Mouse (Mus musculus) liver, embryonic 16.5 days (tissue): ENCODE measurements around the gene Fam198b. TPM values are rescaled to one million over a fixed set of nuclear protein-coding genes. Genes with fewer than 3 reads are reported as not detected.

Source experiments
- ATAC-seq: fragments of 200-750 bp; cut with Nextera tagmentation; 2 replicates; pipeline ENCODE4 v1.8.0; 2017; ENCODE audit warnings: low read depth, mild to moderate bottlenecking, moderate number of reproducible peaks, moderate library complexity
- H3K27ac ChIP-seq: fragments of 300-500 bp; sonication (generic); 2 replicates; pipeline ENCODE4 v1.5.1; 2014; ENCODE audit warnings: mild to moderate bottlenecking, low read length
- H3K27me3 ChIP-seq: fragments of 300-500 bp; sonication (generic); 2 replicates; pipeline ENCODE4 v1.6.1; 2014; ENCODE audit warnings: low read depth, low read length, mixed read lengths; ENCODE audit not compliant: control insufficient read depth, insufficient read depth
- H3K36me3 ChIP-seq: fragments of 300-500 bp; sonication (generic); 2 replicates; pipeline ENCODE4 v1.6.1; 2014; ENCODE audit warnings: mild to moderate bottlenecking; ENCODE audit not compliant: control insufficient read depth, insufficient read depth
- H3K4me1 ChIP-seq: fragments of 300-500 bp; sonication (generic); 2 replicates; pipeline ENCODE4 v1.6.1; 2014; ENCODE audit warnings: low read depth, low read length, mixed read lengths; ENCODE audit not compliant: control insufficient read depth
- H3K4me2 ChIP-seq: fragments of 300-500 bp; sonication (generic); 2 replicates; pipeline ENCODE4 v1.6.1; 2014; ENCODE audit warnings: low read depth, low read length, mixed read lengths
- H3K4me3 ChIP-seq: fragments of 300-500 bp; sonication (generic); 2 replicates; pipeline ENCODE4 v1.5.1; 2014; ENCODE audit warnings: low read depth, mild to moderate bottlenecking, low read length
- H3K9ac ChIP-seq: fragments of 300-500 bp; sonication (generic); 2 replicates; pipeline ENCODE4 v1.6.1; 2014; ENCODE audit warnings: low read depth, low read length
- H3K9me3 ChIP-seq: fragments of 300-500 bp; sonication (generic); replicated peaks from 2 replicates; pipeline ENCODE4 v1.6.1; 2016; ENCODE audit warnings: low read length; ENCODE audit not compliant: control insufficient read depth
- WGBS: fragments of 180-500 bp; shearing (Covaris S2); extraction: QIAGEN DNeasy Blood & Tissue Kit; methylation state at CpG from one replicate; pipeline ENCODE4 v1.1.7; 2014; ENCODE audit not compliant: insufficient replicate concordance; 5-methylcytosine and 5-hydroxymethylcytosine counted together
- polyA plus RNA-seq: library from polyadenylated mRNA; unstranded; fragments of >200 nt; fragmentation: Nextera tagmentation; extraction: Ambion mirVana; gene quantifications from 2 replicates; pipeline ENCODE4 v1.2.1, GENCODE M21; 2015

The Fam198b gene
- polyA plus RNA-seq, 1 experiment from 2014 or later, result 0.83 TPM

DNA sequence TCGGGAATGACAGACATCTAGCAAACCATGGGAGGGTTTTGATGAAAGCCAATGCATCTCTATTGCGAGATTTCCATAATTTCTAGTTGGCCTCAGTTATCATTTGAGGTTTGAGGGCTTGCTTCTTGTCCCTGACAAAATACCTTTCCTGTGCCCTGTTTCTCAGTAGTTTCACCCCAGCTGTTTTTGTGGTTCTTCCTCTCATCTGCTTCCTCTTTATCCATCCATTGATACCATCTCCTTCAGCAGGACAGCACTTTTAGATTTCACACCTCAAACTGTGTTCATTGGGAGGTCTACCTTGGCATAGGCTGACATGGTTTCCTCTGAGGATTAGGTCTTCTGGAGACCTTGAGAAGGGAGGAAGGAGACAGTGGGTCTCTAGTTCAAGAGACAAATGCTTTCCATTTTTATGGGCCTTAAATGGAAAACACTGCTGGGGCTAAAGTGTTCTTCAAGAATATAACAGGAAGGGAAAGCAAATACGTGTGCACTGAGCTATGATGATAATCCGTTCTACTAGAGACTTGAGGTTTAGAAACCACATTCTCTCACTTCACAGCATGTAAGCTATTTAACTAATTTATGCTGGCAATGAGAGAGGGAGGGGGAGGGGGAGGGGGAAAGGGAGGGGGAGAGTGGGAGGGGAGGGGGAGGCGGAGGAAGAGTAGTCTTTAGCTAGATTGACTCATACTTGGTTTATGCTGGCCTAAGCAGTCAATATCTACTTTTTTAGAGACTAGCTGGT is 41.8 kb downstream of the Fam198b start:
- H3K9ac ChIP-seq, result no peak overlapping the region
- H3K9me3 ChIP-seq, result no peaks in the 10 kb centered on the region
- no peak for ATAC-seq
- H3K27ac ChIP-seq, result no peak overlapping the region
- no peaks in the 10 kb centered on the region for H3K27me3 ChIP-seq
- no peaks in the 10 kb centered on the region for H3K36me3 ChIP-seq
- WGBS, result 30% methylated on average over 5 of the region's 5 CpGs
- no peak overlapping the region for H3K4me3 ChIP-seq
- no peaks in the 10 kb centered on the region for H3K4me1 ChIP-seq
- H3K4me2 ChIP-seq, result no peak overlapping the region

GRCm38 (mm10) chr3:79927050-79927449 is 42.7 kb downstream of the Fam198b start:
- Histone ChIP-seq H3K4me1 (no peaks in the 10 kb centered on the region), H3K36me3 (no peaks in the 10 kb centered on the region), H3K9ac (no peak overlapping the region), H3K27ac (no peak overlapping the region), H3K4me2 (no peak overlapping the region), H3K9me3 (no peaks in the 10 kb centered on the region), H3K4me3 (no peak overlapping the region), H3K27me3 (no peaks in the 10 kb centered on the region)
- ATAC-seq, result no peak
- 49% methylated on average over 4 of the region's 4 CpGs for WGBS

DNA sequence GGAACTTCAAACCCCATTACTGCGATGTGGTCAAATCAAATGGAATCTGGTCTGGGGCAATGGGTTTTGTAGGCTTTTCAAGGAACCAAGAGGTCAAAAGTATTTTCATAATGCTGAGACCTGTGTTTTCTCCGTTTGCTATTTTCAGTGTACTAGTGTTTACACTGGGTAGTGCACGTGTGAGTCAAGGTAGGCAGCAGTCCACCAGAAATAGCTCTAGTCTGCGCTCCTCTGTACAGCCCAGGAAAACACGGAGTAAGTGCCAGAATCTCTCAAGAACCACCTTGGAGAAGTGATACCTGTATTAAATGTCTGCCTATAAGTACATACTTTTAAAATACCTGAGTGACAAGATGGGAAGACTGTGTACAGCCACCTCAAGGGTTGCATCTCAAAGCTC is 44.1 kb downstream of the Fam198b start:
- no peaks in the 10 kb centered on the region for H3K9me3 ChIP-seq
- ATAC-seq, result no peak

GRCm38 (mm10) chr3:79930141-79930744 is 45.9 kb downstream of the Fam198b start:
- no peak overlapping the region for H3K27ac ChIP-seq
- ATAC-seq, result no peak
- no peak overlapping the region for H3K9ac ChIP-seq
- no peak overlapping the region for H3K4me3 ChIP-seq
- H3K36me3 ChIP-seq, result no peaks in the 10 kb centered on the region
- no peaks in the 10 kb centered on the region for H3K27me3 ChIP-seq
- no peak overlapping the region for H3K4me2 ChIP-seq
- H3K9me3 ChIP-seq, result no peaks in the 10 kb centered on the region
- H3K4me1 ChIP-seq, result no peaks in the 10 kb centered on the region
- WGBS, result 62% methylated on average over 6 of the region's 7 CpGs

More for the DNA sequence above, 44.1 kb downstream of the Fam198b start:
- H3K36me3 ChIP-seq, result no peaks in the 10 kb centered on the region
- no peak overlapping the region for H3K27ac ChIP-seq
- no peak overlapping the region for H3K4me3 ChIP-seq
- no peak overlapping the region for H3K4me2 ChIP-seq
- no peaks in the 10 kb centered on the region for H3K27me3 ChIP-seq
- 69% methylated on average over 5 of the region's 5 CpGs for WGBS
- no peak overlapping the region for H3K9ac ChIP-seq
- no peaks in the 10 kb centered on the region for H3K4me1 ChIP-seq

GRCm38 (mm10) chr3:79936213-79936612 is 51.9 kb downstream of the Fam198b start:
- no peak overlapping the region for H3K4me3 ChIP-seq
- H3K4me1 ChIP-seq, result no peaks in the 10 kb centered on the region
- no peaks in the 10 kb centered on the region for H3K36me3 ChIP-seq
- H3K4me2 ChIP-seq, result no peak overlapping the region
- no peak for ATAC-seq
- no peaks in the 10 kb centered on the region for H3K9me3 ChIP-seq
- no peaks in the 10 kb centered on the region for H3K27me3 ChIP-seq
- 21% methylated on average over 6 of the region's 6 CpGs for WGBS
- H3K9ac ChIP-seq, result no peak overlapping the region
- no peak overlapping the region for H3K27ac ChIP-seq

GRCm38 (mm10) chr3:79936730-79937447 is 52.6 kb downstream of the Fam198b start:
- Histone ChIP-seq H3K9me3 (no peaks in the 10 kb centered on the region), H3K27me3 (no peaks in the 10 kb centered on the region), H3K27ac (no peak overlapping the region), H3K36me3 (no peaks in the 10 kb centered on the region), H3K9ac (no peak overlapping the region), H3K4me3 (no peak overlapping the region), H3K4me2 (no peak overlapping the region), H3K4me1 (no peaks in the 10 kb centered on the region)
- ATAC-seq, result no peak
- 43% methylated on average over 3 of the region's 3 CpGs for WGBS

GRCm38 (mm10) chr3:79947736-79948135 is 63.4 kb downstream of the Fam198b start:
- no peak overlapping the region for H3K27ac ChIP-seq
- no peaks in the 10 kb centered on the region for H3K36me3 ChIP-seq
- no peak for ATAC-seq

DNA sequence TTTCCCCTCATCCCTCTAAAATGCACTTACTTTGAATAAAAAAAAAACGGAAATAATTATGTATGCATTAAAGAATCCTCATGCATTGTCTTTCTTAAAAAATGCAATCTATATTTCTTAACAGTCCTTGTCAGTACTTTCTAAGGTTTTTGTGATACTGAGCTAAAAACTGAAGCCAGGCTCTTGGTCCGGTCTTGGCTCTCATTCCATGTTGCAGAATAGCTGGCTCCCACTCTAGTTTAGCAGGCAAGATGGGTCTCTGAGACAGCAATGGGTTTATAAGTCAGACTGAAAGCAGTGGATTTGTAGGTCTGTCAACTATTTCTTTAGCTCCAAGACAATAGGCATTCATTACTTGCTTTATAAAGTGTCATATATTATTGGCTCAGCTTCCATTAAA is 63.8 kb downstream of the Fam198b start:
- Histone ChIP-seq H3K9ac (no peak overlapping the region), H3K27ac (no peak overlapping the region), H3K27me3 (no peaks in the 10 kb centered on the region), H3K4me2 (no peak overlapping the region), H3K9me3 (no peaks in the 10 kb centered on the region), H3K36me3 (no peaks in the 10 kb centered on the region), H3K4me3 (no peak overlapping the region), H3K4me1 (no peaks in the 10 kb centered on the region)
- ATAC-seq, result no peak
- 64% methylated on average over 2 of the region's 2 CpGs for WGBS

More at GRCm38 (mm10) chr3:79947736-79948135, 63.4 kb downstream of the Fam198b start:
- H3K9me3 ChIP-seq, result no peaks in the 10 kb centered on the region
- no peak overlapping the region for H3K4me2 ChIP-seq
- 58% methylated on average over 1 of the region's 1 CpGs for WGBS
- no peak overlapping the region for H3K4me3 ChIP-seq
- no peak overlapping the region for H3K9ac ChIP-seq
- H3K4me1 ChIP-seq, result no peaks in the 10 kb centered on the region
- no peaks in the 10 kb centered on the region for H3K27me3 ChIP-seq
